Mouse (Mus musculus) liver, embryonic 15.5 days (tissue): ENCODE results near the gene Mogat2. TPM values are rescaled to one million over a fixed set of nuclear protein-coding genes. Genes with fewer than 3 reads are reported as not detected.

Source experiments
- ATAC-seq: fragments of 200-750 bp; cut with Nextera tagmentation; 2 replicates; pipeline ENCODE4 v1.8.0; 2017; ENCODE audit warnings: moderate number of reproducible peaks, mild to moderate bottlenecking, moderate library complexity; ENCODE audit not compliant: insufficient read depth
- H3K27ac ChIP-seq: fragments of 300-500 bp; sonication (generic); replicated peaks from 2 replicates; pipeline ENCODE4 v1.5.1; 2015; ENCODE audit warnings: mild to moderate bottlenecking, inconsistent platforms
- H3K27me3 ChIP-seq: fragments of 300-500 bp; sonication (generic); 2 replicates; pipeline ENCODE4 v1.6.1; 2015; ENCODE audit warnings: mild to moderate bottlenecking, inconsistent platforms
- H3K36me3 ChIP-seq: fragments of 300-500 bp; sonication (generic); replicated peaks from 2 replicates; pipeline ENCODE4 v1.6.1; 2015; ENCODE audit warnings: moderate library complexity, mild to moderate bottlenecking, inconsistent platforms
- H3K4me1 ChIP-seq: fragments of 300-500 bp; sonication (generic); replicated peaks from 2 replicates; pipeline ENCODE4 v1.6.1; 2015; ENCODE audit warnings: inconsistent platforms
- H3K4me2 ChIP-seq: fragments of 300-500 bp; sonication (generic); 2 replicates; pipeline ENCODE4 v1.6.1; 2015; ENCODE audit warnings: moderate library complexity, mild to moderate bottlenecking, inconsistent platforms
- H3K4me3 ChIP-seq: fragments of 300-500 bp; sonication (generic); replicated peaks from 2 replicates; pipeline ENCODE4 v1.5.1; 2015; ENCODE audit warnings: mild to moderate bottlenecking, inconsistent platforms
- H3K9ac ChIP-seq: fragments of 300-500 bp; sonication (generic); 2 replicates; pipeline ENCODE4 v1.6.1; 2015; ENCODE audit warnings: moderate library complexity, mild to moderate bottlenecking, inconsistent platforms
- H3K9me3 ChIP-seq: fragments of 300-500 bp; sonication (generic); replicated peaks from 2 replicates; pipeline ENCODE4 v1.6.1; 2016; ENCODE audit warnings: inconsistent platforms
- WGBS: fragments of 180-500 bp; shearing (Covaris S2); methylation state at CpG from one replicate; pipeline ENCODE4 v1.1.7; 2015; ENCODE audit warnings: mixed read lengths; ENCODE audit not compliant: insufficient replicate concordance; 5-methylcytosine and 5-hydroxymethylcytosine counted together
- polyA plus RNA-seq: library from polyadenylated mRNA; unstranded; fragments of >200 nt; fragmentation: Nextera tagmentation; extraction: Ambion mirVana; gene quantifications from 2 replicates; pipeline ENCODE4 v1.2.1, GENCODE M21; 2015

Mogat2 gene
- 30.7 and 30.9 TPM in 2 replicates for polyA plus RNA-seq

GRCm38 (mm10) chr7:99238417-99238816, at the start of gene Mogat2:
Gene Mogat2 (minus strand): TSS chr7:99238619.
- Histone ChIP-seq H3K27me3 (peaks cover 36% of the 10 kb centered on the region), H3K9me3 (no peaks in the 10 kb centered on the region), H3K36me3 (no peaks in the 10 kb centered on the region), H3K9ac (peak within 1 kb of the TSS; percentile 6; the same call in 1 of the 2 replicates), H3K4me3 (peak within 1 kb of the TSS; percentile 45), H3K27ac (no peak within 1 kb of the TSS; the same call in 1 of the 2 replicates), H3K4me1 (peaks cover 26% of the 10 kb centered on the region), H3K4me2 (peak within 1 kb of the TSS; percentile 62)
- ATAC-seq, result peak; percentile 87
- 1% methylated on average over 13 of the region's 13 CpGs for WGBS

GRCm38 (mm10) chr7:99287287-99287686, 48.9 kb upstream of the Mogat2 start:
- Histone ChIP-seq H3K4me1 (no peaks in the 10 kb centered on the region), H3K4me2 (no peak overlapping the region), H3K27me3 (peaks cover 10% of the 10 kb centered on the region; the same call in 1 of the 2 replicates), H3K4me3 (no peak overlapping the region), H3K27ac (no peak overlapping the region), H3K9me3 (no peaks in the 10 kb centered on the region), H3K36me3 (no peaks in the 10 kb centered on the region), H3K9ac (no peak overlapping the region)
- WGBS, result 44% methylated on average over 3 of the region's 3 CpGs
- ATAC-seq, result no peak

DNA sequence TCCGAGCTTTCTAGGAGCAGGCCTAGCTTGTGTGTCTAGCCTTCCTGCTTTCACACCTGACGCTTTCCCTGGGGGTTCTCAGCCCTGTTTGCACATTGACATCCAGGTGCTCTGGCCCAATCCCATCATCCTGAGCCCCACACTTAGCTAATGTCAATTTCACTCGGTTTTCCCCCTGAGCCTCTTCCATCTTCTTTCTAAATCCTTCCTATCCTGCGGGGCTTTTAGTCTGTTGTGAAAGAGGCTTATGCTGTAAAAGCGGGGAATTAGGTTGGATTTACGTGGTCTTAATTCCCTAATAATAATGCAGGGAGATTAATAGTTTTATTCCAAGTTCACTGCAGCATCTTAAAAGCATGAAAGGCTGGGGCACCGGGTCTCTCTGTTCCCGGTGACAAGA, 41.2 kb upstream of the Mogat2 start:
- ATAC-seq, result no peak
- Histone ChIP-seq H3K27me3 (0 out of 2 replicates have a peak, but pooled peaks cover 4% of the 10 kb centered on the region), H3K9ac (no peak overlapping the region), H3K4me1 (no peaks in the 10 kb centered on the region), H3K9me3 (no peaks in the 10 kb centered on the region), H3K36me3 (no peaks in the 10 kb centered on the region), H3K4me3 (no peak overlapping the region), H3K4me2 (no peak overlapping the region), H3K27ac (no peak overlapping the region)
- 58% methylated on average over 8 of the region's 8 CpGs for WGBS

- Histone ChIP-seq H3K4me2 (no peak overlapping the region), H3K27ac (no peak overlapping the region), H3K9ac (no peak overlapping the region), H3K4me1 (no peaks in the 10 kb centered on the region), H3K9me3 (no peaks in the 10 kb centered on the region), H3K4me3 (no peak overlapping the region), H3K36me3 (no peaks in the 10 kb centered on the region), H3K27me3 (0 out of 2 replicates have a peak, but pooled peaks cover 13% of the 10 kb centered on the region)
- no peak for ATAC-seq
- 57% methylated on average over 8 of the region's 8 CpGs for WGBS
Measured at GRCm38 (mm10) chr7:99278309-99278708, 39.9 kb upstream of the Mogat2 start.

- no peak overlapping the region for H3K27ac ChIP-seq
- H3K27me3 ChIP-seq, result peaks cover 26% of the 10 kb centered on the region
- H3K9me3 ChIP-seq, result no peaks in the 10 kb centered on the region
- H3K4me3 ChIP-seq, result no peak overlapping the region
- H3K9ac ChIP-seq, result no peak overlapping the region
- 50% methylated on average over 1 of the region's 1 CpGs for WGBS
- ATAC-seq, result no peak
- no peaks in the 10 kb centered on the region for H3K4me1 ChIP-seq
- H3K36me3 ChIP-seq, result no peaks in the 10 kb centered on the region
- no peak overlapping the region for H3K4me2 ChIP-seq
Measured at GRCm38 (mm10) chr7:99276679-99277078, 38.3 kb upstream of the Mogat2 start.

- no peak for ATAC-seq
- 52% methylated on average over 6 of the region's 6 CpGs for WGBS
Measured at GRCm38 (mm10) chr7:99275131-99275530, 36.7 kb upstream of the Mogat2 start.

DNA sequence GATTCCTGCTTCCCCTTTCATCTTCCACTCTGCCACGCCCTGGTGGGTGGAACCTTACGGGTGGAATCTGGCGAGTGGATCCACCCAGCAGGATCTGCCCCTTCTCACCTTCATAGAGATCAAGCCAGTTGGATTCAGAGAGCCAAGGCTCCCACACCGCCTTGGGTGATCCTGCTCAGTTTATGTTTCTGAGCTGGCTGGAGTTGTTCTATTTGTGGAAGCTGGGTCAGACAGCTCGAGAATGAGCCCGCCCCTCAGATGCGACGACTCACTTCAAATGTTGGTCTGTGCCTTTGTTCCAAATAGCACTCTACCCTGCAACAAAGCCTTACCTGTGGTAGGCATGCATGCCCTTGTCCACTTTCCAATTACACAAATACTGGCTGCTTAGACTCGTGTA, 33.2 kb upstream of the Mogat2 start:
- no peak overlapping the region for H3K4me3 ChIP-seq
- H3K27me3 ChIP-seq, result peaks cover 76% of the 10 kb centered on the region
- no peak for ATAC-seq
- no peak overlapping the region for H3K9ac ChIP-seq
- H3K36me3 ChIP-seq, result no peaks in the 10 kb centered on the region
- WGBS, result 44% methylated on average over 9 of the region's 9 CpGs
- no peak overlapping the region for H3K4me2 ChIP-seq
- no peak overlapping the region for H3K27ac ChIP-seq
- H3K4me1 ChIP-seq, result 0 out of 2 replicates have a peak, but pooled peaks cover 5% of the 10 kb centered on the region
- H3K9me3 ChIP-seq, result no peaks in the 10 kb centered on the region

More at GRCm38 (mm10) chr7:99275131-99275530, 36.7 kb upstream of the Mogat2 start:
- no peak overlapping the region for H3K9ac ChIP-seq
- H3K36me3 ChIP-seq, result no peaks in the 10 kb centered on the region
- H3K27ac ChIP-seq, result no peak overlapping the region
- no peaks in the 10 kb centered on the region for H3K4me1 ChIP-seq
- no peaks in the 10 kb centered on the region for H3K9me3 ChIP-seq
- H3K4me2 ChIP-seq, result no peak overlapping the region
- peaks cover 41% of the 10 kb centered on the region for H3K27me3 ChIP-seq
- no peak overlapping the region for H3K4me3 ChIP-seq

GRCm38 (mm10) chr7:99268951-99269945, 30.8 kb upstream of the Mogat2 start:
- no peak overlapping the region for H3K4me2 ChIP-seq
- no peak overlapping the region for H3K9ac ChIP-seq
- no peak overlapping the region for H3K27ac ChIP-seq
- H3K4me3 ChIP-seq, result no peak overlapping the region
- H3K27me3 ChIP-seq, result peaks cover 92% of the 10 kb centered on the region
- H3K4me1 ChIP-seq, result 0 out of 2 replicates have a peak, but pooled peaks cover 5% of the 10 kb centered on the region
- 6% methylated on average over 42 of the region's 42 CpGs for WGBS
- no peak for ATAC-seq
- H3K36me3 ChIP-seq, result no peaks in the 10 kb centered on the region
- H3K9me3 ChIP-seq, result no peaks in the 10 kb centered on the region

- WGBS, result 1% methylated on average over 29 of the region's 29 CpGs
- no peak for ATAC-seq
- H3K27me3 ChIP-seq, result peaks cover 84% of the 10 kb centered on the region
Measured at GRCm38 (mm10) chr7:99268506-99268900, 30.1 kb upstream of the Mogat2 start.

DNA sequence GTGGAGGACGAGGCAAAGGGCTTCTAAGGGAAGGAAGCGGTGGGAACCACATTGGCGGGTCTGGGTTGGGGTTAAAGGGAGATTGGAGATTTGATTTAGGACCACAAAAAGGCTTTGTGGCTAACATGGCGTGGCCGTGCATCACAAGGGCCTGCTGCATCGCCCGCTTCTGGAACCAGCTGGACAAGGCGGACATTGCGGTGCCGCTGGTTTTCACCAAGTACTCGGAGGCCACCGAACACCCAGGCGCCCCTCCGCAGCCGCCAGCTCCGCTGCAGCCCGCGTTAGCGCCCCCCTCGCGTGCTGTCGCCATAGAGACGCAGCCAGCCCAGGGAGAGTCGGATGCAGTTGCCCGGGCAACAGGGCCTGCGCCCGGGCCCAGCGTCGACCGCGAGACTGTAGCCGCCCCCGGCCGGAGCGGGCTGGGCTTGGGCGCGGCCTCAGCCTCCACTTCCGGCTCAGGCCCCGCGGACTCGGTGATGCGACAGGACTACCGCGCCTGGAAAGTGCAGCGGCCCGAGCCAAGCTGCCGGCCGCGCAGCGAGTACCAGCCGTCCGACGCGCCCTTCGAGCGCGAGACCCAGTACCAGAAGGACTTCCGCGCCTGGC, 29.6 kb upstream of the Mogat2 start:
- 1% methylated on average over 58 of the region's 59 CpGs for WGBS
- H3K4me3 ChIP-seq, result peak overlapping the region; percentile 36
- H3K4me1 ChIP-seq, result 0 out of 2 replicates have a peak, but pooled peaks cover 5% of the 10 kb centered on the region
- H3K27ac ChIP-seq, result no peak overlapping the region
- peaks cover 79% of the 10 kb centered on the region for H3K27me3 ChIP-seq
- H3K9ac ChIP-seq, result no peak overlapping the region
- H3K9me3 ChIP-seq, result no peaks in the 10 kb centered on the region
- ATAC-seq, result no peak; the same call in 1 of the 2 replicates
- peak overlapping the region; percentile 54 for H3K4me2 ChIP-seq
- no peaks in the 10 kb centered on the region for H3K36me3 ChIP-seq

More at GRCm38 (mm10) chr7:99268506-99268900, 30.1 kb upstream of the Mogat2 start:
- Histone ChIP-seq H3K9ac (no peak overlapping the region), H3K4me1 (0 out of 2 replicates have a peak, but pooled peaks cover 5% of the 10 kb centered on the region), H3K4me2 (peak overlapping the region; percentile 54), H3K27ac (no peak overlapping the region), H3K36me3 (no peaks in the 10 kb centered on the region), H3K4me3 (peak overlapping the region; percentile 36), H3K9me3 (no peaks in the 10 kb centered on the region)
